Mouse (Mus musculus) midbrain, embryonic 12.5 days (tissue): ENCODE results near the gene Castor2. TPM values are rescaled to one million over a fixed set of nuclear protein-coding genes. Genes with fewer than 3 reads are reported as not detected.

Experiments used
- ATAC-seq: fragments of 200-750 bp; cut with Nextera tagmentation; 2 replicates; pipeline ENCODE4 v1.8.0; 2017; ENCODE audit warnings: low read depth, moderate TSS enrichment, moderate library complexity; ENCODE audit not compliant: low FRiP score
- H3K27ac ChIP-seq: fragments of 300-500 bp; sonication (generic); replicated peaks from 2 replicates; pipeline ENCODE4 v1.5.1; 2016; ENCODE audit warnings: mild to moderate bottlenecking
- H3K27me3 ChIP-seq: fragments of 300-500 bp; sonication (generic); 2 replicates; pipeline ENCODE4 v1.6.1; 2016; ENCODE audit warnings: mild to moderate bottlenecking
- H3K36me3 ChIP-seq: fragments of 300-500 bp; sonication (generic); 2 replicates; pipeline ENCODE4 v1.6.1; 2016
- H3K4me1 ChIP-seq: fragments of 300-500 bp; sonication (generic); 2 replicates; pipeline ENCODE4 v1.6.1; 2016
- H3K4me2 ChIP-seq: fragments of 300-500 bp; sonication (generic); replicated peaks from 2 replicates; pipeline ENCODE4 v1.6.1; 2016; ENCODE audit warnings: mild to moderate bottlenecking, moderate library complexity
- H3K4me3 ChIP-seq: fragments of 300-500 bp; sonication (generic); 2 replicates; pipeline ENCODE4 v1.5.1; 2016; ENCODE audit warnings: mild to moderate bottlenecking
- H3K9ac ChIP-seq: fragments of 300-500 bp; sonication (generic); replicated peaks from 2 replicates; pipeline ENCODE4 v1.6.1; 2016; ENCODE audit warnings: mild to moderate bottlenecking, moderate library complexity
- H3K9me3 ChIP-seq: fragments of 300-500 bp; sonication (generic); 2 replicates; pipeline ENCODE4 v1.6.1; 2016; ENCODE audit warnings: mild to moderate bottlenecking
- WGBS: fragments of 180-500 bp; shearing (Covaris S2); methylation state at CpG from one replicate; pipeline ENCODE4 v1.1.7; 2016; 5-methylcytosine and 5-hydroxymethylcytosine counted together
- polyA plus RNA-seq: library from polyadenylated mRNA; unstranded; fragments of >200 nt; fragmentation: Nextera tagmentation; extraction: Ambion mirVana; gene quantifications from 2 replicates; pipeline ENCODE4 v1.2.1, GENCODE M21; 2016

Castor2 gene
- polyA plus RNA-seq, 1 experiment from 2014 or later, result 20.6 TPM

GRCm38 (mm10) chr5:134080685-134081548 is 18.6 kb upstream of the Castor2 start:
- WGBS, result 56% methylated on average over 18 of the region's 18 CpGs
- Histone ChIP-seq H3K4me1 (no peaks in the 10 kb centered on the region), H3K27me3 (no peaks in the 10 kb centered on the region), H3K36me3 (no peaks in the 10 kb centered on the region), H3K9me3 (no peaks in the 10 kb centered on the region), H3K27ac (no peak overlapping the region), H3K9ac (no peak overlapping the region), H3K4me2 (no peak overlapping the region), H3K4me3 (no peak overlapping the region)
- no peak for ATAC-seq

GRCm38 (mm10) chr5:134085227-134085626 is 14.3 kb upstream of the Castor2 start:
- Histone ChIP-seq H3K9me3 (no peaks in the 10 kb centered on the region), H3K4me1 (no peaks in the 10 kb centered on the region), H3K27ac (no peak overlapping the region), H3K4me3 (no peak overlapping the region), H3K9ac (no peak overlapping the region), H3K27me3 (peaks cover 5% of the 10 kb centered on the region; the same call in 1 of the 2 replicates), H3K4me2 (no peak overlapping the region), H3K36me3 (no peaks in the 10 kb centered on the region)
- WGBS, result 77% methylated on average over 4 of the region's 4 CpGs
- no peak for ATAC-seq

- Histone ChIP-seq H3K4me1 (no peaks in the 10 kb centered on the region), H3K27ac (no peak overlapping the region), H3K9ac (no peak overlapping the region), H3K9me3 (no peaks in the 10 kb centered on the region), H3K4me3 (no peak overlapping the region), H3K4me2 (no peak overlapping the region), H3K27me3 (peaks cover 5% of the 10 kb centered on the region; the same call in 1 of the 2 replicates), H3K36me3 (no peaks in the 10 kb centered on the region)
- 81% methylated on average over 3 of the region's 3 CpGs for WGBS
- ATAC-seq, result no peak
These were observed 13.4 kb upstream of the Castor2 start for GRCm38 (mm10) chr5:134085887-134086639.

- Histone ChIP-seq H3K27ac (no peak overlapping the region), H3K36me3 (no peaks in the 10 kb centered on the region), H3K9me3 (no peaks in the 10 kb centered on the region), H3K9ac (no peak overlapping the region), H3K4me2 (no peak overlapping the region), H3K4me3 (no peak overlapping the region), H3K4me1 (no peaks in the 10 kb centered on the region), H3K27me3 (peaks cover 5% of the 10 kb centered on the region; the same call in 1 of the 2 replicates)
- 74% methylated on average over 5 of the region's 5 CpGs for WGBS
- no peak for ATAC-seq
These were observed 12.3 kb upstream of the Castor2 start for GRCm38 (mm10) chr5:134087211-134087610.

GRCm38 (mm10) chr5:134095766-134096165 is 3.7 kb upstream of the Castor2 start:
- Histone ChIP-seq H3K9ac (no peak overlapping the region), H3K36me3 (no peaks in the 10 kb centered on the region), H3K4me2 (no peak overlapping the region), H3K27ac (no peak overlapping the region), H3K4me3 (no peak overlapping the region), H3K27me3 (no peaks in the 10 kb centered on the region), H3K4me1 (peaks cover 15% of the 10 kb centered on the region), H3K9me3 (no peaks in the 10 kb centered on the region)
- WGBS, result 86% methylated on average over 2 of the region's 2 CpGs
- no peak for ATAC-seq

GRCm38 (mm10) chr5:134098341-134098902 is 1.1 kb upstream of the Castor2 start:
- Histone ChIP-seq H3K9ac (peak overlapping the region; percentile 69; the same call in 1 of the 2 replicates), H3K4me3 (peak overlapping the region; percentile 84), H3K4me2 (peak overlapping the region; percentile 87), H3K4me1 (peaks cover 34% of the 10 kb centered on the region), H3K27me3 (no peaks in the 10 kb centered on the region), H3K9me3 (no peaks in the 10 kb centered on the region), H3K27ac (peak overlapping the region; percentile 68), H3K36me3 (no peaks in the 10 kb centered on the region)
- no peak for ATAC-seq
- WGBS, result 38% methylated on average over 13 of the region's 13 CpGs

GRCm38 (mm10) chr5:134098976-134099375 is 535 bp upstream of the Castor2 start:
- no peaks in the 10 kb centered on the region for H3K36me3 ChIP-seq
- peaks cover 34% of the 10 kb centered on the region for H3K4me1 ChIP-seq
- WGBS, result under 1% methylated on average over 17 of the region's 17 CpGs
- peak; percentile 62 for ATAC-seq
- H3K9ac ChIP-seq, result peak overlapping the region; percentile 69
- H3K4me3 ChIP-seq, result peak overlapping the region; percentile 84
- H3K27ac ChIP-seq, result peak overlapping the region; percentile 68
- H3K4me2 ChIP-seq, result peak overlapping the region; percentile 87
- no peaks in the 10 kb centered on the region for H3K27me3 ChIP-seq
- no peaks in the 10 kb centered on the region for H3K9me3 ChIP-seq

GRCm38 (mm10) chr5:134100232-134100771 is 791 bp downstream of the Castor2 start:
- Histone ChIP-seq H3K9me3 (no peaks in the 10 kb centered on the region), H3K9ac (peak overlapping the region; percentile 86), H3K4me1 (peaks cover 34% of the 10 kb centered on the region), H3K4me2 (peak overlapping the region; percentile 87), H3K36me3 (peaks cover under 1% of the 10 kb centered on the region; the same call in 1 of the 2 replicates), H3K27ac (peak overlapping the region; percentile 91), H3K27me3 (no peaks in the 10 kb centered on the region), H3K4me3 (peak overlapping the region; percentile 84)
- WGBS, result 4% methylated on average over 17 of the region's 17 CpGs
- peak; percentile 9 for ATAC-seq

- Histone ChIP-seq H3K4me3 (peak overlapping the region; percentile 29), H3K9ac (0 out of 2 replicates have a peak overlapping the region, but pooled peaks have one; percentile 21), H3K4me2 (peak overlapping the region; percentile 87), H3K27ac (0 out of 2 replicates have a peak overlapping the region, but pooled peaks have one; percentile 20), H3K36me3 (peaks cover 10% of the 10 kb centered on the region), H3K4me1 (peaks cover 34% of the 10 kb centered on the region), H3K9me3 (no peaks in the 10 kb centered on the region), H3K27me3 (no peaks in the 10 kb centered on the region)
- 61% methylated on average over 5 of the region's 5 CpGs for WGBS
- ATAC-seq, result no peak
These were observed 1.8 kb downstream of the Castor2 start for GRCm38 (mm10) chr5:134101322-134101721.

GRCm38 (mm10) chr5:134101883-134102282 is 2.4 kb downstream of the Castor2 start:
- WGBS, result 41% methylated on average over 5 of the region's 5 CpGs
- no peak overlapping the region for H3K27ac ChIP-seq
- peak overlapping the region; percentile 87 for H3K4me2 ChIP-seq
- no peaks in the 10 kb centered on the region for H3K9me3 ChIP-seq
- H3K4me3 ChIP-seq, result peak overlapping the region; percentile 4; the same call in 1 of the 2 replicates
- H3K9ac ChIP-seq, result no peak overlapping the region
- no peak for ATAC-seq
- peaks cover 12% of the 10 kb centered on the region for H3K36me3 ChIP-seq
- H3K4me1 ChIP-seq, result peaks cover 34% of the 10 kb centered on the region
- no peaks in the 10 kb centered on the region for H3K27me3 ChIP-seq

GRCm38 (mm10) chr5:134102720-134103119 is 3.2 kb downstream of the Castor2 start:
- H3K4me3 ChIP-seq, result no peak overlapping the region
- no peak overlapping the region for H3K4me2 ChIP-seq
- peaks cover 34% of the 10 kb centered on the region for H3K4me1 ChIP-seq
- peaks cover 13% of the 10 kb centered on the region for H3K36me3 ChIP-seq
- no peak overlapping the region for H3K27ac ChIP-seq
- H3K27me3 ChIP-seq, result no peaks in the 10 kb centered on the region
- ATAC-seq, result no peak
- H3K9me3 ChIP-seq, result no peaks in the 10 kb centered on the region
- WGBS, result 68% methylated on average over 6 of the region's 6 CpGs
- no peak overlapping the region for H3K9ac ChIP-seq
